Mouse (Mus musculus) embryonic facial prominence, embryonic 10.5 days (tissue): ENCODE measurements around the gene Dll4. TPM values are rescaled to one million over a fixed set of nuclear protein-coding genes. Genes with fewer than 3 reads are reported as not detected.
A peak's percentile ranks its signal among the peaks of the same experiment; 100 is the strongest.

Experiments
- DNase-seq: peaks from one replicate; pipeline ENCODE4 v3.0.0-alpha.2; 2017; ENCODE audit warnings: low spot score
- H3K27ac ChIP-seq: fragments of 300-500 bp; sonication (generic); replicated peaks from 2 replicates; pipeline ENCODE4 v1.5.1; 2016; ENCODE audit warnings: mild to moderate bottlenecking
- H3K27me3 ChIP-seq: fragments of 300-500 bp; sonication (generic); replicated peaks from 2 replicates; pipeline ENCODE4 v1.6.1; 2016; ENCODE audit warnings: low read depth, mild to moderate bottlenecking; ENCODE audit not compliant: poor library complexity, severe bottlenecking
- H3K36me3 ChIP-seq: fragments of 300-500 bp; sonication (generic); replicated peaks from 2 replicates; pipeline ENCODE4 v1.6.1; 2016; ENCODE audit warnings: mild to moderate bottlenecking, moderate library complexity
- H3K4me1 ChIP-seq: fragments of 300-500 bp; sonication (generic); 2 replicates; pipeline ENCODE4 v1.6.1; 2016
- H3K4me3 ChIP-seq: fragments of 300-500 bp; sonication (generic); 2 replicates; pipeline ENCODE4 v1.5.1; 2016; ENCODE audit warnings: mild to moderate bottlenecking, moderate library complexity
- H3K9me3 ChIP-seq: fragments of 300-500 bp; sonication (generic); 2 replicates; pipeline ENCODE4 v1.6.1; 2016; ENCODE audit warnings: mild to moderate bottlenecking
- WGBS: fragments of 180-500 bp; shearing (Covaris S2); methylation state at CpG from one replicate; pipeline ENCODE4 v1.1.7; 2016; 5-methylcytosine and 5-hydroxymethylcytosine counted together
- polyA plus RNA-seq: library from polyadenylated mRNA; unstranded; fragments of >200 nt; fragmentation: Nextera tagmentation; extraction: Ambion mirVana; gene quantifications from 2 replicates; pipeline ENCODE4 v1.2.1, GENCODE M21; 2016

The Dll4 gene
- polyA plus RNA-seq, 1 experiment from 2014 or later = 4.4 TPM

DNA sequence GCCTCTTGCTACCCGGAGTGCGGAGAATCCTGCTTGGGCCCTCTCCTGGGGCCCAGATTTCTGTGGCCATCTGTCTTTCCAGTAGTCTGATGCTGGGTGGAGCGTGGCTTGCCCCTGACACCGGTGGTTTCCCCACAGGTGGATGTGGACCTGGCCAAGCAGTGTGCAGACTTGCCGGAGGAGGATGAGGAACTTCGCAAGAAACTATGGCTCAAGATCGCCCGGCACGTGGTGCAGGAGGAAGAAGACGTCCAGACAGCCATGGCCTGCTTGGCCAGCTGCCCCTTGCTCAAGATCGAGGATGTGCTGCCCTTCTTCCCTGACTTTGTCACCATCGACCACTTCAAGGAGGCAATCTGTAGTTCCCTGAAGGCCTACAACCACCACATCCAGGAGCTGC, 28.8 kb upstream of the Dll4 start:
- Histone ChIP-seq H3K4me1 (peaks cover 22% of the 10 kb centered on the region), H3K27me3 (no peaks in the 10 kb centered on the region), H3K27ac (no peak overlapping the region), H3K36me3 (peaks cover 82% of the 10 kb centered on the region), H3K4me3 (no peak overlapping the region), H3K9me3 (no peaks in the 10 kb centered on the region)
- DNase-seq = no peak
- WGBS = 92% methylated on average over 12 of the region's 12 CpGs

DNA sequence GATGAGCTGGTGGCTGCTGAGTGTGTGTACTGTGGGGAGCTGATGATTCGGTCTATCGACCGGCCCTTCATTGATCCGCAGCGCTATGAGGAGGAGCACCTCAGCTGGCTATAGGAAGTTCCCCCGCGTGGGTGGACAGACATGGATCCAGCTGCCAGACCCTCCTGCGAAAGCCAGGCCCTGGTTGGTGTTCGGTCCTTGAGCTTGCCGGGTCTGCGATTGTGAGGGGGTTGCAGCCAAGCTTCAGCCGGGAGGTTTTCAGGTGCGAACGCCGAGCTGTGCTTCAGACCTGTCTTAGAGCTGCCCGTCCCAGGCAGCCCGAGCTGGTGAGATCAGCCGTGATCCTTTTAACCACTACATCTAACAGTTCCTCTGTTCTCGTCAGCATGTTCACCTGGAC, 28.1 kb upstream of the Dll4 start:
- Histone ChIP-seq H3K27me3 (no peaks in the 10 kb centered on the region), H3K9me3 (no peaks in the 10 kb centered on the region), H3K4me1 (peaks cover 23% of the 10 kb centered on the region), H3K4me3 (no peak overlapping the region), H3K36me3 (peaks cover 77% of the 10 kb centered on the region), H3K27ac (no peak overlapping the region)
- DNase-seq = no peak
- 94% methylated on average over 19 of the region's 19 CpGs for WGBS

DNA sequence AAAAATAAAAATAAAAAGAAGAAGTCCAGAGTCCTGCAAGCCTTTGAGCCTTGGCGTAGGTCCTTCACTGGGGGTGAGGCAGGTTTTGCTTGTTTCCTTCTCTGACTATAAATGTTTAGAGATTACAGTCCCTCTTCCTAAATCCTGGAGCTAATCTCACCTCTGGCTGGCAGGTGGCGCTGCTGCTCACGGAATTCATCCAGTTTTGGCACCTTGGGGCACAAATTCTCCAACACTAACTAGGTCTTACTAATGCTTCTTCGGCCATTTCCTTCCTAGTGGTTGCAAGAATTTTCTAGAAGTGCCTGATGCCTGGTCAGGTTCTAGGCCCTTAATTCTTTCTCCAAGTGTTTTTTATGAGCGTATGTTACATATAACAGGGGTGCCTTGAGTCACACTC, 27.3 kb upstream of the Dll4 start:
- DNase-seq = peak; percentile 58
- 54% methylated on average over 5 of the region's 5 CpGs for WGBS

GRCm38 (mm10) chr2:119298839-119299238, 26.7 kb upstream of the Dll4 start:
- 89% methylated on average over 2 of the region's 2 CpGs for WGBS
- H3K4me3 ChIP-seq = no peak overlapping the region
- peaks cover 64% of the 10 kb centered on the region for H3K36me3 ChIP-seq

More for the DNA sequence above, 27.3 kb upstream of the Dll4 start:
- Histone ChIP-seq H3K9me3 (no peaks in the 10 kb centered on the region), H3K27me3 (no peaks in the 10 kb centered on the region), H3K27ac (no peak overlapping the region), H3K4me1 (peaks cover 28% of the 10 kb centered on the region), H3K36me3 (peaks cover 69% of the 10 kb centered on the region), H3K4me3 (no peak overlapping the region)

DNA sequence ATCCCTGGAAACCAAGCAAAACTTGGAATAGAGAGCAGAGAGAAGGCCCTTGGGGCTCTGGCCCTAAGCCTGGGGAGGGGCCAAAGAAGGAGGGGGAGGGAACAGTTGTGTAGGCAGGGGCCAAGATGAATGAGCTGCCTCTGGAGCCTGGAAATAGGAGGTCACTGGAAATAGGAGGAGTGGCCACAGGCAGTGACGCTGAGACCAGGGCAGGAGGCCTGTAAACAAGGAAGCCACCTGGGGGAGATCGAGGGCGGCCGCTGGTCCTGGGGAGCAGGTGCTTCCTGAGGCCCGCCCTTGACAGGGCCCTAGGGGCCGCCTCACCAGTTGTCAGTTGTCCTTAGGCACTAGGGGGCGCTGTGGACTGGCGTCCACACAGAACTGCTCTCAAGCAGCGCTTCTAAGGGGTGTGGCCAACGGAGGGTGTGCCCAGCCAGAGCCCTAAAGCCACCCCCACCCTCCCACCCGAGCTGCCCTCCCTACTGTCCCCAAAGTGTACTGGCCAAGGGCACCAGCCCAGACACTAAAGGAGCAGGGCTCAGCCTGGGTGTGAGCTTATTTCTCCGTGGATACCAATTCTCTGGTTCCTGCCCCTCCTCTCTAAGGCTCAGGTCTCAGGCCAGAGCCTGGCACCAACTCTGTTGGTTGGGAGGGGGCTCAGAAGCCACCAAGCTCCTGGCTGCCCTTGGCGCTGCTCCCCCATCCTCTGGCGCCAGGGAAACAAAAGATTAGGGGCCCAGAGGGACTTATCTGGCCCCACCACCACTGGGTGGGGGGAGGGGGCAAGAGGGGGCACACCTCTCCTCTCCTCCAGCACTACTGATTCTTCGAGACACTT, 25.4 kb upstream of the Dll4 start:
- 7% methylated on average over 15 of the region's 15 CpGs for WGBS
- peak overlapping the region; percentile 74 for H3K27ac ChIP-seq
- H3K27me3 ChIP-seq = no peaks in the 10 kb centered on the region
- peak overlapping the region; percentile 40 for H3K4me3 ChIP-seq
- H3K9me3 ChIP-seq = no peaks in the 10 kb centered on the region
- DNase-seq = peak; percentile 85
- peaks cover 46% of the 10 kb centered on the region for H3K4me1 ChIP-seq
- peaks cover 51% of the 10 kb centered on the region for H3K36me3 ChIP-seq

More at GRCm38 (mm10) chr2:119298839-119299238, 26.7 kb upstream of the Dll4 start:
- Histone ChIP-seq H3K27me3 (no peaks in the 10 kb centered on the region), H3K27ac (no peak overlapping the region), H3K4me1 (peaks cover 33% of the 10 kb centered on the region), H3K9me3 (no peaks in the 10 kb centered on the region)
- DNase-seq = no peak

GRCm38 (mm10) chr2:119300819-119301493, 24.6 kb upstream of the Dll4 start:
- no peak for DNase-seq
- WGBS = 46% methylated on average over 7 of the region's 7 CpGs
- H3K36me3 ChIP-seq = peaks cover 46% of the 10 kb centered on the region
- H3K4me3 ChIP-seq = peak overlapping the region; percentile 40; the same call in 1 of the 2 replicates
- no peaks in the 10 kb centered on the region for H3K27me3 ChIP-seq
- no peaks in the 10 kb centered on the region for H3K9me3 ChIP-seq
- peaks cover 54% of the 10 kb centered on the region for H3K4me1 ChIP-seq
- peak overlapping the region; percentile 74 for H3K27ac ChIP-seq

DNA sequence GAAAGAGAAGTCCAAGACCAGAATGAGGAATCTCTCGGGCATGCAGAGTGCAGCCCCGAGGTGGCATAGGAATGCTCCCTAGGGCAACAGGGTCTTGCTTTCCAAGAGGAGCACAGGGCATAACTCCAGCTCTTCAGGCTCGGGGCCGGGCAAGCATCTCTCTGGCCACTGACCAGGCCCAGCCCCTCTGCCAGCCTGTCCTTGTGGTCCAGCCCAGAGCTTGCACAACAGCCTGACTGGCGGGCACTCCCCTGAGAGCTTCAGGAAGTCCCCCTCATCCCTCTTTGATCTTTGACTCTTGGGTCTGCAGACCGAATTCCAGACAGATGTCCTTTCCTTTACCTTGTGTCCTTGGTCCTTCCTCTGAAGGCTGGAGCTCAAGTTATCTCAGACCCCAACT, 22.7 kb upstream of the Dll4 start:
- H3K36me3 ChIP-seq = peaks cover 29% of the 10 kb centered on the region
- peaks cover 57% of the 10 kb centered on the region for H3K4me1 ChIP-seq
- 76% methylated on average over 6 of the region's 6 CpGs for WGBS
- H3K4me3 ChIP-seq = no peak overlapping the region
- no peaks in the 10 kb centered on the region for H3K27me3 ChIP-seq
- DNase-seq = no peak
- H3K9me3 ChIP-seq = no peaks in the 10 kb centered on the region
- 0 out of 2 replicates have a peak overlapping the region, but pooled peaks have one; percentile 35 for H3K27ac ChIP-seq

DNA sequence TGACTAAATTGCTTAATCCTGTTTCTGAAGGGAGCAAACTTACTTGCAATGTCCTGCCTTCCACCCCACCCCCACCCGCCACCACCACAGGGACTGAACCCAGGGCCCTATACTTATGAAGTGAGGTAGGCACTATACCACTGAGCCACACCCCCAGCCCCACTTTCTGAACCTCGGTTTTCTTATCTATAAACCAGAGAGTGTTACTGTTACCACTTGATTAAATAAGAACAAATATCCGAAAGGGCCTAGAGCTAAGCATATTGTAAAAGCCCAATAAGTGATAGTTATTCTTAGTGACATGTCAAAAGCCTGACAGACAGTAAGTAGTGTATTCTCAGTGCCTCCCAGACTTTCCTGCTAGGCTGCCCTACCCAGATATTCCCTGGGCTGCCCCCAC, 21.2 kb upstream of the Dll4 start:
- peaks cover 14% of the 10 kb centered on the region for H3K36me3 ChIP-seq
- H3K9me3 ChIP-seq = no peaks in the 10 kb centered on the region
- no peaks in the 10 kb centered on the region for H3K27me3 ChIP-seq
- 50% methylated on average over 3 of the region's 3 CpGs for WGBS
- peak overlapping the region; percentile 55 for H3K27ac ChIP-seq
- H3K4me3 ChIP-seq = no peak overlapping the region
- peaks cover 57% of the 10 kb centered on the region for H3K4me1 ChIP-seq
- DNase-seq = no peak

- no peaks in the 10 kb centered on the region for H3K27me3 ChIP-seq
- peaks cover 10% of the 10 kb centered on the region for H3K36me3 ChIP-seq
- no peak overlapping the region for H3K4me3 ChIP-seq
- H3K9me3 ChIP-seq = no peaks in the 10 kb centered on the region
- H3K4me1 ChIP-seq = peaks cover 55% of the 10 kb centered on the region
- H3K27ac ChIP-seq = peak overlapping the region; percentile 55
- 15% methylated on average over 3 of the region's 3 CpGs for WGBS
- DNase-seq = peak; percentile 75
Measured at GRCm38 (mm10) chr2:119304798-119305208, 20.8 kb upstream of the Dll4 start.

DNA sequence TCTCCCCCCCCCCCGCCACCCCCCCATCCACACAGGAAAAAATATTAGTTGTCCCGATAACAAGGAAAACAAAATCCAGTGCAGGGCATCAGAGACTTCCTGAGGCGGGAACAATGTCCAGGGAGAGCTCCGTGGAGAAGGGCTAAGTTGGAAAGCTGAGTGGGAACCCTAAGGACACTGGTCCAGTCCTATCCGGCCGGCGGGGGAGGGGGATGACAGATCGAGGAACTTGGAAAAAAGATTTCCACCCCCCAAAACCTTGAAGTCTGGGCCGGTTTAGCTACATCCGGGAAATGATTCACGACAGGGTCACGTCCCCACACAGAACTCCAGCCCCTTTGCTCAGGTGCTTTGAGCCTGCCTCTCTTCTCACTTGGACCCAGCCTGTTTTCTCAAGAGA, 14.0 kb upstream of the Dll4 start:
- H3K9me3 ChIP-seq = peaks cover 3% of the 10 kb centered on the region; the same call in 1 of the 2 replicates
- DNase-seq = no peak
- H3K36me3 ChIP-seq = no peaks in the 10 kb centered on the region
- 40% methylated on average over 12 of the region's 12 CpGs for WGBS
- H3K4me3 ChIP-seq = no peak overlapping the region
- H3K4me1 ChIP-seq = peaks cover 48% of the 10 kb centered on the region
- peaks cover 42% of the 10 kb centered on the region for H3K27me3 ChIP-seq
- peak overlapping the region; percentile 55 for H3K27ac ChIP-seq

- Histone ChIP-seq H3K27me3 (peaks cover 51% of the 10 kb centered on the region), H3K27ac (peak overlapping the region; percentile 55; the same call in 1 of the 2 replicates), H3K36me3 (no peaks in the 10 kb centered on the region), H3K9me3 (peaks cover 3% of the 10 kb centered on the region; the same call in 1 of the 2 replicates), H3K4me3 (no peak overlapping the region), H3K4me1 (peaks cover 48% of the 10 kb centered on the region)
- no peak for DNase-seq
- WGBS = 50% methylated on average over 2 of the region's 2 CpGs
Measured at GRCm38 (mm10) chr2:119312380-119312958, 13.1 kb upstream of the Dll4 start.

GRCm38 (mm10) chr2:119313780-119314479, 11.7 kb upstream of the Dll4 start:
- no peak for DNase-seq
- Histone ChIP-seq H3K9me3 (peaks cover 3% of the 10 kb centered on the region; the same call in 1 of the 2 replicates), H3K4me3 (no peak overlapping the region; the same call in 1 of the 2 replicates), H3K4me1 (peaks cover 53% of the 10 kb centered on the region), H3K27ac (0 out of 2 replicates have a peak overlapping the region, but pooled peaks have one; percentile 36), H3K36me3 (no peaks in the 10 kb centered on the region), H3K27me3 (peaks cover 66% of the 10 kb centered on the region)
- 20% methylated on average over 10 of the region's 10 CpGs for WGBS
